Mouse (Mus musculus) intestine, embryonic 15.5 days (tissue): ENCODE data around the gene Dio1. TPM values are rescaled to one million over a fixed set of nuclear protein-coding genes. Genes with fewer than 3 reads are reported as not detected.
A peak's percentile ranks its signal among the peaks of the same experiment; 100 is the strongest.

ENCODE experiments used
- ATAC-seq: fragments of 200-750 bp; cut with Nextera tagmentation; 2 replicates; pipeline ENCODE4 v1.8.0; 2017; ENCODE audit warnings: moderate TSS enrichment, moderate library complexity
- H3K27ac ChIP-seq: fragments of 300-500 bp; sonication (generic); 2 replicates; pipeline ENCODE4 v1.5.1; 2015; ENCODE audit warnings: mild to moderate bottlenecking, inconsistent platforms
- H3K27me3 ChIP-seq: fragments of 300-500 bp; sonication (generic); replicated peaks from 2 replicates; pipeline ENCODE4 v1.6.1; 2015; ENCODE audit warnings: inconsistent platforms
- H3K36me3 ChIP-seq: fragments of 300-500 bp; sonication (generic); 2 replicates; pipeline ENCODE4 v1.6.1; 2015; ENCODE audit warnings: inconsistent platforms
- H3K4me1 ChIP-seq: fragments of 300-500 bp; sonication (generic); replicated peaks from 2 replicates; pipeline ENCODE4 v1.6.1; 2015; ENCODE audit warnings: inconsistent platforms
- H3K4me2 ChIP-seq: fragments of 300-500 bp; sonication (generic); replicated peaks from 2 replicates; pipeline ENCODE4 v1.6.1; 2015; ENCODE audit warnings: mild to moderate bottlenecking, inconsistent platforms
- H3K4me3 ChIP-seq: fragments of 300-500 bp; sonication (generic); replicated peaks from 2 replicates; pipeline ENCODE4 v1.5.1; 2015; ENCODE audit warnings: inconsistent platforms
- H3K9ac ChIP-seq: fragments of 300-500 bp; sonication (generic); 2 replicates; pipeline ENCODE4 v1.6.1; 2015; ENCODE audit warnings: inconsistent platforms
- H3K9me3 ChIP-seq: fragments of 300-500 bp; sonication (generic); 2 replicates; pipeline ENCODE4 v1.6.1; 2016; ENCODE audit warnings: inconsistent platforms
- WGBS: fragments of 180-500 bp; shearing (Covaris S2); methylation state at CpG from one replicate; pipeline ENCODE4 v1.1.7; 2015; 5-methylcytosine and 5-hydroxymethylcytosine counted together
- polyA plus RNA-seq: library from polyadenylated mRNA; unstranded; fragments of >200 nt; fragmentation: Nextera tagmentation; extraction: Ambion mirVana; gene quantifications from 2 replicates; pipeline ENCODE4 v1.2.1, GENCODE M21; 2015

Gene Dio1
- 1.5 and 1.9 TPM in 2 replicates for polyA plus RNA-seq

- Histone ChIP-seq H3K9ac (no peak within 1 kb of the TSS), H3K4me3 (no peak within 1 kb of the TSS), H3K27me3 (no peaks in the 10 kb centered on the region), H3K4me2 (peak within 1 kb of the TSS; percentile 18), H3K36me3 (no peaks in the 10 kb centered on the region), H3K9me3 (no peaks in the 10 kb centered on the region), H3K4me1 (peaks cover 6% of the 10 kb centered on the region; the same call in 1 of the 2 replicates), H3K27ac (no peak within 1 kb of the TSS)
- WGBS, result 35% methylated on average over 6 of the region's 6 CpGs
- ATAC-seq, result peak; percentile 79
Observed at GRCm38 (mm10) chr4:107306966-107307365, at the start of gene Dio1. TSS of gene Dio1 (minus strand) at chr4:107307169.

- 0 out of 2 replicates have a peak, but pooled peaks have one; percentile 31 for ATAC-seq
- WGBS, result 14% methylated on average over 4 of the region's 4 CpGs
- H3K9ac ChIP-seq, result no peak overlapping the region
Observed at GRCm38 (mm10) chr4:107354543-107354942, 47.6 kb upstream of the Dio1 start.

DNA sequence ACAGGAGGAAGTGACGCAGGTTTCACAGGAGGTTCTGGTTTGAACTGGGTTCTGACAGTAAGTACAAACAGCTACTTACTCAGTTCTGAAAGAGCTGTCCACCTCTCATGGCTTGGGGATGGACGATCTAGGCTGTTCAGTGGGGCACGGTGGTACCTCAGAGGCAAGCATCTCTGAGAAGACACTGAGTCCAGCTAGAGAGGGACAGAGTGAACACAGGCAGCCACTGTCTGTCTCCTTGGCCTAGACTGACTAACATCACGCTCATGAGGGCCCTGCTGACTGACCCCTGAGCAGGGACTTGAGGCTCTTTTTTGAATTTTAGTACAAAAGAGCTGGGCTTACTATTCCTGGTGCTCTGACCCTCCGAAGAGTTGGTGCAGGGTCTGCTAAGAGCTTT lies 47.2 kb upstream of the Dio1 start:
- Histone ChIP-seq H3K27ac (no peak overlapping the region), H3K4me3 (no peak overlapping the region), H3K9ac (no peak overlapping the region), H3K4me2 (no peak overlapping the region), H3K9me3 (no peaks in the 10 kb centered on the region), H3K27me3 (no peaks in the 10 kb centered on the region), H3K36me3 (no peaks in the 10 kb centered on the region), H3K4me1 (no peaks in the 10 kb centered on the region)
- WGBS, result 57% methylated on average over 5 of the region's 5 CpGs
- ATAC-seq, result no peak

More at GRCm38 (mm10) chr4:107354543-107354942, 47.6 kb upstream of the Dio1 start:
- Histone ChIP-seq H3K27me3 (no peaks in the 10 kb centered on the region), H3K4me3 (no peak overlapping the region), H3K4me2 (no peak overlapping the region), H3K27ac (no peak overlapping the region), H3K9me3 (no peaks in the 10 kb centered on the region), H3K36me3 (no peaks in the 10 kb centered on the region), H3K4me1 (no peaks in the 10 kb centered on the region)

DNA sequence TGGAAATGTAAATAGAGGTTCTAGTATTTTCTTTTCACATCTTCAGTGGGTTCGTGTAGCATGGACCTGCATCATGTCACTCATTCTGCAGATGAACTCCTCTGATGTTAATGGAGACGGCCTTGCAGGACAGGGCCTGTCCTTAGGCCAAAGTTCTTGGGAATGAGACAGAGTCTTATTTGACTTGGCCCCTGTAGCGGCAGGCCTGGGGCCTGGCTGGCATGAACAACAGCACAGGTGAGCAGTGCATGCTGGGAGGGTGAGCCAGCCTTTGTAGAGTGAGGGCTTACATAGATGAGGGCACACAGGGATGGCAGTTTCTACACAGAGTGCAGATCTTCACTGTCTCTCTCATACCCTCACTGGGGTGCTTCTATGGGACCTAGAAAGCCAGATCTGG lies 46.6 kb upstream of the Dio1 start:
- H3K4me3 ChIP-seq, result no peak overlapping the region
- H3K9ac ChIP-seq, result no peak overlapping the region
- H3K27ac ChIP-seq, result no peak overlapping the region
- no peaks in the 10 kb centered on the region for H3K27me3 ChIP-seq
- no peak for ATAC-seq
- no peaks in the 10 kb centered on the region for H3K36me3 ChIP-seq
- WGBS, result 76% methylated on average over 3 of the region's 3 CpGs
- no peaks in the 10 kb centered on the region for H3K9me3 ChIP-seq
- H3K4me2 ChIP-seq, result no peak overlapping the region
- peaks cover 4% of the 10 kb centered on the region; the same call in 1 of the 2 replicates for H3K4me1 ChIP-seq

DNA sequence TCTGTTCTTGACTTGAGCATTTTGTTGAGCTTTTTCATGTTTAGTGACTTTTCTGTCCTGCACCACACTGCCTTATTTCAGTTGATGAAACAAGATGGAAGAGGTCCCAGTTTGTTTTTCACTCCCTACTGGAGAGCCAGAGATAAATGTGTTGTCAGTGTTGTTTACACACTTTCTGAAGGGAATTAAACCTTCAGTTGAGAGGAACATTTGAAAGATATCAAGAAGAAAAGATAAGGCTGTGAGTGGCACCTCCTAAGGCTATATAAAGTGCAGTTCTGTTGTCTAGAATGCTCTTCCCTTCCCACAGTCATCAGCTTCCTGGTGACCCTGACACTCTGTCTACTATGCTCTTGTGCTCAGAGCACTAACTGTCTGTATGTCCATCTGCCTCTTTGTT lies 44.4 kb upstream of the Dio1 start:
- Histone ChIP-seq H3K27ac (no peak overlapping the region), H3K4me3 (no peak overlapping the region), H3K27me3 (no peaks in the 10 kb centered on the region), H3K9me3 (no peaks in the 10 kb centered on the region), H3K4me2 (no peak overlapping the region), H3K36me3 (no peaks in the 10 kb centered on the region), H3K9ac (no peak overlapping the region), H3K4me1 (peaks cover 4% of the 10 kb centered on the region; the same call in 1 of the 2 replicates)
- no peak for ATAC-seq

GRCm38 (mm10) chr4:107349311-107350008 lies 42.5 kb upstream of the Dio1 start:
- Histone ChIP-seq H3K36me3 (no peaks in the 10 kb centered on the region), H3K9me3 (no peaks in the 10 kb centered on the region), H3K4me1 (peaks cover 4% of the 10 kb centered on the region; the same call in 1 of the 2 replicates), H3K4me2 (no peak overlapping the region), H3K4me3 (no peak overlapping the region), H3K9ac (no peak overlapping the region), H3K27me3 (no peaks in the 10 kb centered on the region), H3K27ac (no peak overlapping the region)
- ATAC-seq, result peak; percentile 60
- WGBS, result 57% methylated on average over 8 of the region's 8 CpGs

DNA sequence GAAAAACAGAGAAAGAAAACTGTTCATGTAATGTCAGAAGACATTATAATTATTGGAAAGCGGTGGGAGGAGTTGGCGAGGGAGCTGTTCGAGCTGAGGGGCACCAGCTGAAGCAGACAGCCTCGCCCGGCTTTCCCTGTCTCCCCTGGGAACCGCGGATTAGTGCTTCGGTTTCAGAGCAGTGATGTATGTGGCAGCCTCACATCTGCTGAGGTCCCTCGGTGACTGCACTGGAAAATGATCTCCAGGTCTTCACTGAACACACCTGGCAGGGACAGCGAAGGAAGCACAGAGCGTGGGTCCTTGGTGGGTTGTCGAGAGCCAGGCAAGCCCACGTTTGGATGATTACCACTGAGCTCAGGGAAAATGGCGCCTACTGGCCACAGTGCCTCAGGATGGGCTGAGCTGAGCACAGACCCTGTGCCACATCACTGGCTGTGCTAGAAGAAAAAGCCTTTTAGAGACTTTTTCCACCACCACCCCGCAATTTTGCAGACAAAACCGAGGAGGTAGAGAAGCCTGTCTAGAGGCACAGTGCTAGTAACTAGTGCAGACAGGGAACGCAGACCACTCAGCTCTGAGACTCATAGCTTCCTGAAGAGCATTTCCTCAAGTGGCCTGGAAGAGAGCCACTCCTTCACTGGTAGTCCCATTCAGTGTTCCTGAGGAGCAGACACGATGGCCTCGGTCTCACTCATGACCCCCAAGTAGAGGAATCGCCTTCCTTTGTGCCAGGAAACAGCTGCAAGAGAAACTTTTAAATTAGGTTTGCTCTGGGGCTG lies 41.8 kb upstream of the Dio1 start:
- H3K4me1 ChIP-seq, result peaks cover 4% of the 10 kb centered on the region; the same call in 1 of the 2 replicates
- no peak; the same call in 1 of the 2 replicates for ATAC-seq
- no peaks in the 10 kb centered on the region for H3K9me3 ChIP-seq
- H3K4me3 ChIP-seq, result no peak overlapping the region
- no peak overlapping the region for H3K9ac ChIP-seq
- WGBS, result 70% methylated on average over 20 of the region's 20 CpGs
- H3K4me2 ChIP-seq, result no peak overlapping the region
- no peak overlapping the region for H3K27ac ChIP-seq
- H3K36me3 ChIP-seq, result no peaks in the 10 kb centered on the region
- H3K27me3 ChIP-seq, result no peaks in the 10 kb centered on the region

DNA sequence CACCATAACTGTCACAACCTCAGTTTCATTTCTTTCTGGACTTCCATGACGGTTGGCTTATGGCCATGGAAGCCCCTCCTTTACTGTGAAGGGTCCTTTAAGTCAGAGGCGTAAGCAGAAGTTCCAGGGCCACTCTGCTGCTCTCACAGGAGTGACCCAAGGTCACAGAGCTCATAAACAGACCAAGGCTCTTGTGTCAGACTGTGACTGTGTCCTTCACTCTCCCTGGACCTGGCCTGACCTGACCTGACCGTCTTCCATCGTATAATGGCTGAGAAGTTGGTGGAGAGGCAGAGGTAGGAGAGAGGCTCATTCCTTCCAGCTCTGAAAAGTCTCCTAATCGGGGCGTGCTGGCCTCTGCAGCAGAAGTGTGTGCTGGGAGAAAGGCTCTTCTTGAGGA lies 40.3 kb upstream of the Dio1 start:
- H3K4me2 ChIP-seq, result no peak overlapping the region

DNA sequence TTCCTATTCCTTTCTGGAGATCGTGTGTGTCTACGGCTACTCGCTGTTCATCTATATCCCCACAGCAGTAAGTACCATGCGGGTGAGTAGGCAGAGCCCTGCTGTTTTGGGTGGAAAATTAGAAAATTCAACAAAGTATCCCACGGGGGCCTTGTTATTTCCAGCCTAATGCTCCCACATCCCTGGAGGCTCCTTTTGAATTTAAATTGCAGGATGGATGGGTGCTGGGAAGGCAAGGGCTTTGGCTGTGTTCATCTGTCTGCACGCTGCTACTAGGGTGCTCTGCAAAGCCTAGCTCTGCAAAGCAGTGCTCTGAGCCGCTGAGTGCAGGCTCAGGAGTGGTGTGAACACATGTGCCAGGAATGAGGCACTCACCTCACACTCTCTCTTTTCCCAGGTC lies 37.6 kb upstream of the Dio1 start:
- Histone ChIP-seq H3K4me3 (no peak overlapping the region), H3K9ac (no peak overlapping the region), H3K9me3 (no peaks in the 10 kb centered on the region), H3K27me3 (no peaks in the 10 kb centered on the region), H3K36me3 (no peaks in the 10 kb centered on the region), H3K4me1 (peaks cover 4% of the 10 kb centered on the region; the same call in 1 of the 2 replicates), H3K27ac (no peak overlapping the region), H3K4me2 (no peak overlapping the region)
- no peak for ATAC-seq
- 88% methylated on average over 7 of the region's 7 CpGs for WGBS

More for the DNA sequence above, 40.3 kb upstream of the Dio1 start:
- Histone ChIP-seq H3K27ac (no peak overlapping the region), H3K27me3 (no peaks in the 10 kb centered on the region), H3K9ac (no peak overlapping the region), H3K4me3 (no peak overlapping the region), H3K36me3 (no peaks in the 10 kb centered on the region), H3K9me3 (no peaks in the 10 kb centered on the region), H3K4me1 (peaks cover 4% of the 10 kb centered on the region; the same call in 1 of the 2 replicates)
- ATAC-seq, result no peak
- 54% methylated on average over 6 of the region's 6 CpGs for WGBS

- Histone ChIP-seq H3K4me1 (no peaks in the 10 kb centered on the region), H3K27ac (no peak overlapping the region), H3K27me3 (no peaks in the 10 kb centered on the region), H3K4me2 (no peak overlapping the region), H3K9ac (no peak overlapping the region), H3K4me3 (no peak overlapping the region), H3K36me3 (no peaks in the 10 kb centered on the region), H3K9me3 (no peaks in the 10 kb centered on the region)
- 74% methylated on average over 5 of the region's 5 CpGs for WGBS
- no peak for ATAC-seq
Observed at GRCm38 (mm10) chr4:107341354-107341753, 34.4 kb upstream of the Dio1 start.

- Histone ChIP-seq H3K9me3 (no peaks in the 10 kb centered on the region), H3K27ac (no peak overlapping the region), H3K27me3 (no peaks in the 10 kb centered on the region), H3K9ac (no peak overlapping the region), H3K4me2 (no peak overlapping the region), H3K4me1 (no peaks in the 10 kb centered on the region), H3K36me3 (no peaks in the 10 kb centered on the region), H3K4me3 (no peak overlapping the region)
- 82% methylated on average over 5 of the region's 5 CpGs for WGBS
- no peak for ATAC-seq
Observed at GRCm38 (mm10) chr4:107337455-107337854, 30.5 kb upstream of the Dio1 start.

DNA sequence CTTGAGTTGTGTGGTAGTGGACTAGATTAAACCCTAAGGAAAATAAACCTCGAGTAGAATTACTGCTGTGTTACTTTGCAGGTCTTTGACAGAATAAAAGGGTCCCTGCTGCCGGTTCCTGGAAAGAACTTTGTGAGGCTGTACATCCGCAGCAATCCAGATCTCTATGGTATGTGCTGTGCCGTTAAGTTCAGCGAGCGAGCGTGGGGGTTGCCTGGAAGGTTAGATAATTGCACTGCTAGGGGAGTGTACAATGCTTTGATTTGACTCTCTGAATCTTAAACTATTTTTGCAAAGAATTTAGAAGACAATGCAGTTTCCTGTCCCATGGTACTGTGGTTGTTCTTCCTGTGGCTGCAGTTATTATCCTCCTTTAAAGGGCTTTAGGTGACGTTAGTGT lies 29.4 kb upstream of the Dio1 start:
- H3K36me3 ChIP-seq, result no peaks in the 10 kb centered on the region
- H3K4me3 ChIP-seq, result no peak overlapping the region
- no peak overlapping the region for H3K27ac ChIP-seq
- H3K27me3 ChIP-seq, result no peaks in the 10 kb centered on the region
- no peak overlapping the region for H3K4me2 ChIP-seq
- no peak for ATAC-seq
- H3K9ac ChIP-seq, result no peak overlapping the region
- no peaks in the 10 kb centered on the region for H3K4me1 ChIP-seq
- WGBS, result 66% methylated on average over 8 of the region's 8 CpGs
- no peaks in the 10 kb centered on the region for H3K9me3 ChIP-seq
